8 mouse cellular contexts compared by ENCODE assay signal in the genomic region with DNA sequence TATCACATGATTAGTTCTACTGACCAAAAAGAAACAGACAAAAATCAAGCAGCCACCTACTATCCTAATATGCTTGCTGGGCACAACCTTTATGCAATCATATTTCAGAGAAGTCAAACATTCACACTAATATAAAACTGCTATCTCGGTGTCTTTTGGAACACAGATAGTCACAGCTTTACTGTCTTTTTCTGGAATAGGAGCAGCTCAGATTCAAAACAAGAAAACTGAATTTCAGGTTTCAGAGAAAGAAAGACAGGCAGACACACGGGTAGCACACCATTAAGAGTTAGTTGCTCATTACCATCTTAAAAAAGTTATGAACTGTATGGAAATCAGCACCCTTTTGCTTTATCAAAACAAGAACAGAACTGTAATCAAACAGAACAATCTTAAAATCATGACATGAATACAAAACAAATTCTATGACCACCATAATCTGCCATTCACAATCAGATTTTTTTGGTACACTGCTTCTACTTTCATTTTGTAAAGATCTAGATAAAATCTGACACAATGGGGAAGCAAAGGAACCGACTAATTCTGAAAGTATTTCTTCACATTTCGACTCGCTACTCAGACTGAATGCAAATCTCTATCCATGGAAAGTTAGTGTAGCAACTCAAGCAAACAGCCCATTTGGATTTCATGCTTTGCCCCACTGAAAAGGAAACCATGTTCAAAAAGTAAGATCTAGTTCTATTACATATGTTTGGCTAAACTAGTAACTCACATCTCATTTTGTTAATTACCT.
DNase-seq lines count a peak whose midpoint lies in the region; ATAC-seq lines count a peak whose summit lies in the region.

No protein-coding gene starts in this region.

- no peak overlapping the region for H3K27ac ChIP-seq in heart, embryonic 15.5 days
- peak overlapping the region; percentile 52; the same call in 1 of the 2 replicates for H3K27ac ChIP-seq in lung, embryonic 16.5 days (ENCODE audit: low read length)
- H3K27ac ChIP-seq in neural tube, embryonic 15.5 days (replicated peaks) = no peak overlapping the region

- H3K27me3 ChIP-seq in heart, embryonic 15.5 days = no peaks in the 10 kb centered on the region
- H3K27me3 ChIP-seq in lung, embryonic 16.5 days (ENCODE audit: control insufficient read depth, insufficient read depth, low read depth, low read length) = no peaks in the 10 kb centered on the region
- H3K27me3 ChIP-seq in neural tube, embryonic 15.5 days (replicated peaks) = no peaks in the 10 kb centered on the region

- 0 out of 2 replicates have a peak overlapping the region, but pooled peaks have one; percentile 35 for H3K4me3 ChIP-seq in heart, embryonic 15.5 days
- H3K4me3 ChIP-seq in lung, embryonic 16.5 days (ENCODE audit: low read length) = peak overlapping the region; percentile 43
- no peak overlapping the region for H3K4me3 ChIP-seq in neural tube, embryonic 15.5 days (replicated peaks)

- WGBS in heart, embryonic 15.5 days = 61% methylated on average over 5 of the region's 5 CpGs
- WGBS in lung, embryonic 16.5 days = 36% methylated on average over 5 of the region's 5 CpGs
- 70% methylated on average over 5 of the region's 5 CpGs for WGBS in neural tube, embryonic 15.5 days

- H3K4me2 ChIP-seq in heart, embryonic 15.5 days = peak overlapping the region; percentile 46; the same call in 1 of the 2 replicates
- H3K4me2 ChIP-seq in lung, embryonic 16.5 days (ENCODE audit: low read depth, low read length) = peak overlapping the region; percentile 47
- H3K4me2 ChIP-seq in neural tube, embryonic 15.5 days = peak overlapping the region; percentile 39; the same call in 1 of the 2 replicates

- no peak for DNase-seq in heart, adult 18-20 months
- DNase-seq in lung, postnatal 14 days = no peak
- DNase-seq in layer of hippocampus, adult 8-10 months (ENCODE audit: low spot score in 2 of 2) = no peak
- DNase-seq in embryo, embryonic 9.5 days (ENCODE audit: extremely low spot score) = no peak

- ATAC-seq in heart, embryonic 15.5 days (replicated peaks; ENCODE audit: insufficient number of reproducible peaks, insufficient read depth, low FRiP score, low read depth) = no peak
- no peak for ATAC-seq in lung, embryonic 16.5 days (ENCODE audit: low read depth)
- ATAC-seq in common myeloid progenitor, adult 5-6 weeks (replicated peaks; ENCODE audit: low read depth, poor library complexity, severe bottlenecking) = 0 out of 2 replicates have a peak, but pooled peaks have one; percentile 9
- no peak for ATAC-seq in neural tube, embryonic 15.5 days (ENCODE audit: low FRiP score)

- no peak overlapping the region for H3K9ac ChIP-seq in heart, embryonic 15.5 days
- H3K9ac ChIP-seq in lung, embryonic 16.5 days (ENCODE audit: low read length) = no peak overlapping the region
- no peak overlapping the region for H3K9ac ChIP-seq in neural tube, embryonic 15.5 days (replicated peaks)

- no peaks in the 10 kb centered on the region for H3K9me3 ChIP-seq in heart, embryonic 15.5 days (replicated peaks)
- H3K9me3 ChIP-seq in lung, embryonic 16.5 days (ENCODE audit: control insufficient read depth, low read length) = no peaks in the 10 kb centered on the region
- H3K9me3 ChIP-seq in neural tube, embryonic 15.5 days (replicated peaks) = no peaks in the 10 kb centered on the region

- H3K36me3 ChIP-seq in heart, embryonic 15.5 days = no peaks in the 10 kb centered on the region
- no peaks in the 10 kb centered on the region for H3K36me3 ChIP-seq in lung, embryonic 16.5 days (ENCODE audit: control insufficient read depth, insufficient read depth, low read length)
- no peaks in the 10 kb centered on the region for H3K36me3 ChIP-seq in neural tube, embryonic 15.5 days

- no peaks in the 10 kb centered on the region for H3K4me1 ChIP-seq in heart, embryonic 15.5 days (replicated peaks)
- no peaks in the 10 kb centered on the region for H3K4me1 ChIP-seq in lung, embryonic 16.5 days (replicated peaks; ENCODE audit: control insufficient read depth, insufficient read depth, low read length)
- H3K4me1 ChIP-seq in neural tube, embryonic 15.5 days = no peaks in the 10 kb centered on the region
